ENCODE assay signal across 9 mouse cellular contexts in the genomic region with DNA sequence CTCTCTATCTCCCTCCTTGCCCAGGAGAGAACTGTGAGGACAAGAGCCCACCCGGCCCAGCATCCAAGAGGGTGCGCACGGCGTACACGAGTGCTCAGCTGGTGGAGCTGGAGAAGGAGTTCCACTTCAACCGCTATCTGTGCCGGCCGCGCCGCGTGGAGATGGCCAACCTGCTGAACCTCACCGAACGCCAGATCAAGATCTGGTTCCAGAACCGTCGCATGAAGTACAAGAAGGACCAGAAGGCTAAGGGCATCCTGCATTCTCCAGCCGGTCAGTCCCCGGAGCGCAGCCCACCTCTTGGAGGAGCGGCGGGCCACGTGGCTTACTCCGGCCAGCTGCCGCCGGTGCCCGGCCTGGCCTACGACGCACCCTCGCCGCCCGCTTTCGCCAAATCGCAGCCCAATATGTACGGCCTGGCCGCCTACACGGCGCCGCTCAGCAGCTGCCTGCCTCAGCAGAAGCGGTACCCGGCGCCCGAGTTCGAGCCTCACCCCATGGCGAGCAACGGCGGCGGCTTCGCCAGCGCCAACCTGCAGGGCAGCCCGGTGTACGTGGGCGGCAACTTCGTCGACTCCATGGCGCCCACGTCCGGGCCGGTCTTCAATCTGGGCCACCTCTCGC. TPM values are rescaled to one million over a fixed set of nuclear protein-coding genes. Genes with fewer than 3 reads are reported as not detected.
DNase-seq lines count a peak whose midpoint lies in the region; ATAC-seq lines count a peak whose summit lies in the region.
"Had no signal": no experiment of that assay in that cellular context is flagged by ENCODE, and none has a peak within 500 bp of the region (broad histone marks: within the 10 kb centered on the region; RNA-seq: fewer than 3 reads in every experiment).

No protein-coding gene starts in this region.

- H3K4me3 ChIP-seq in liver, embryonic 11.5 days (ENCODE audit: low read depth, low read length), result no peak overlapping the region; the same call in 1 of the 2 replicates
- H3K4me3 ChIP-seq in embryonic facial prominence, embryonic 10.5 days, result peak overlapping the region; percentile 45
- H3K4me3 ChIP-seq in hindbrain, embryonic 15.5 days, result peak overlapping the region; percentile 32
- peak overlapping the region; percentile 36 for H3K4me3 ChIP-seq in neural tube, embryonic 13.5 days

- WGBS in liver, embryonic 11.5 days, result 4% methylated on average over 58 of the region's 58 CpGs
- under 1% methylated on average over 58 of the region's 58 CpGs for WGBS in embryonic facial prominence, embryonic 10.5 days
- WGBS in hindbrain, embryonic 15.5 days, result under 1% methylated on average over 58 of the region's 58 CpGs
- 2% methylated on average over 57 of the region's 58 CpGs for whole genome bisulfite sequencing in neural tube, embryonic 13.5 days

- no peak overlapping the region for H3K27ac ChIP-seq in liver, embryonic 11.5 days (ENCODE audit: low read depth, low read length)
- H3K27ac ChIP-seq in embryonic facial prominence, embryonic 10.5 days (replicated peaks), result peak overlapping the region; percentile 48
- peak overlapping the region; percentile 85 for H3K27ac ChIP-seq in hindbrain, embryonic 15.5 days (replicated peaks)
- peak overlapping the region; percentile 95 for H3K27ac ChIP-seq in neural tube, embryonic 13.5 days (replicated peaks)

- no peaks in the 10 kb centered on the region for H3K9me3 ChIP-seq in liver, embryonic 11.5 days (ENCODE audit: control insufficient read depth, low read length)
- H3K9me3 ChIP-seq in embryonic facial prominence, embryonic 10.5 days, result no peaks in the 10 kb centered on the region
- H3K9me3 ChIP-seq in hindbrain, embryonic 15.5 days, result no peaks in the 10 kb centered on the region
- no peaks in the 10 kb centered on the region for H3K9me3 ChIP-seq in neural tube, embryonic 13.5 days

- H3K9ac ChIP-seq in liver, embryonic 11.5 days (ENCODE audit: low read depth, low read length), result no peak overlapping the region
- peak overlapping the region; percentile 53 for H3K9ac ChIP-seq in hindbrain, embryonic 15.5 days
- H3K9ac ChIP-seq in neural tube, embryonic 13.5 days, result peak overlapping the region; percentile 81

- H3K4me2 ChIP-seq in liver, embryonic 11.5 days, result peak overlapping the region; percentile 12; the same call in 1 of the 2 replicates
- peak overlapping the region; percentile 64 for H3K4me2 ChIP-seq in hindbrain, embryonic 15.5 days
- peak overlapping the region; percentile 52 for H3K4me2 ChIP-seq in neural tube, embryonic 13.5 days

- no peak; the same call in 1 of the 2 replicates for ATAC-seq in liver, embryonic 11.5 days (replicated peaks; ENCODE audit: low FRiP score)
- ATAC-seq in hindbrain, embryonic 15.5 days (ENCODE audit: low FRiP score, low read depth), result no peak
- ATAC-seq in neural tube, embryonic 13.5 days (ENCODE audit: low read depth), result no peak

- DNase-seq in liver, embryonic 11.5 days (ENCODE audit: low spot score), result peak; percentile 38
- DNase-seq in liver, result no peak
- DNase-seq in embryonic facial prominence, embryonic 10.5 days (ENCODE audit: low spot score), result peak; percentile 62
- DNase-seq in thymus, postnatal 14 days, result no peak
- no peak for DNase-seq in frontal cortex, postnatal 25 days (ENCODE audit: low spot score in 2 of 2)
- DNase-seq: cerebellum, adult 11-12 months had no signal

- peaks cover 98% of the 10 kb centered on the region for H3K27me3 ChIP-seq in liver, embryonic 11.5 days (replicated peaks; ENCODE audit: control insufficient read depth, insufficient read depth, low read length)
- H3K27me3 ChIP-seq in embryonic facial prominence, embryonic 10.5 days (replicated peaks; ENCODE audit: low read depth, poor library complexity, severe bottlenecking), result peaks cover 100% of the 10 kb centered on the region
- H3K27me3 ChIP-seq in hindbrain, embryonic 15.5 days, result peaks cover 44% of the 10 kb centered on the region
- H3K27me3 ChIP-seq in neural tube, embryonic 13.5 days, result no peaks in the 10 kb centered on the region

- no peaks in the 10 kb centered on the region for H3K36me3 ChIP-seq in liver, embryonic 11.5 days (ENCODE audit: control insufficient read depth, insufficient read depth, low read length)
- H3K36me3 ChIP-seq in embryonic facial prominence, embryonic 10.5 days (replicated peaks), result no peaks in the 10 kb centered on the region
- no peaks in the 10 kb centered on the region for H3K36me3 ChIP-seq in hindbrain, embryonic 15.5 days
- H3K36me3 ChIP-seq in neural tube, embryonic 13.5 days, result peaks cover 27% of the 10 kb centered on the region

- 0 out of 2 replicates have a peak, but pooled peaks cover 4% of the 10 kb centered on the region for H3K4me1 ChIP-seq in liver, embryonic 11.5 days (replicated peaks; ENCODE audit: control insufficient read depth, insufficient read depth, low read length)
- peaks cover 19% of the 10 kb centered on the region for H3K4me1 ChIP-seq in embryonic facial prominence, embryonic 10.5 days
- peaks cover 35% of the 10 kb centered on the region for H3K4me1 ChIP-seq in hindbrain, embryonic 15.5 days (replicated peaks)
- H3K4me1 ChIP-seq in neural tube, embryonic 13.5 days (replicated peaks), result peaks cover 90% of the 10 kb centered on the region

RNA-seq across cellular contexts. Expression of a gene that starts 16.4 kb away (rescaled TPM):
- polyA plus RNA-seq in liver, embryonic 11.5 days (2014; fragmentation: Nextera tagmentation; extraction: Ambion mirVana), result 0.11 TPM in 1 of 2 replicates, not detected in the other
- 0.20 and 0.39 TPM in 2 replicates for polyA plus RNA-seq in embryonic facial prominence, embryonic 10.5 days (2016; fragmentation: Nextera tagmentation; extraction: Ambion mirVana)
- polyA plus RNA-seq in hindbrain, embryonic 15.5 days (2015; fragmentation: Nextera tagmentation; extraction: Ambion mirVana), result 1.2 and 2.4 TPM in 2 replicates
- 6.4 and 9.0 TPM in 2 replicates for polyA plus RNA-seq in neural tube, embryonic 13.5 days (2015; fragmentation: Nextera tagmentation; extraction: Ambion mirVana)
- polyA plus RNA-seq: spleen, adult 2 months had no signal

RNA-seq across cellular contexts. Expression of a gene that starts 19.9 kb away (rescaled TPM):
- polyA plus RNA-seq in liver, embryonic 11.5 days (2014; fragmentation: Nextera tagmentation; extraction: Ambion mirVana), result not detected in 2 replicates
- polyA plus RNA-seq in embryonic facial prominence, embryonic 10.5 days (2016; fragmentation: Nextera tagmentation; extraction: Ambion mirVana), result not detected in 2 replicates
- 0.87 and 1.6 TPM in 2 replicates for polyA plus RNA-seq in hindbrain, embryonic 15.5 days (2015; fragmentation: Nextera tagmentation; extraction: Ambion mirVana)
- polyA plus RNA-seq in neural tube, embryonic 13.5 days (2015; fragmentation: Nextera tagmentation; extraction: Ambion mirVana), result 2.2 and 2.4 TPM in 2 replicates
- polyA plus RNA-seq: spleen, adult 2 months had no signal

RNA-seq across cellular contexts. Expression of a gene that starts 34.7 kb away (rescaled TPM):
- 0.14 and 0.18 TPM in 2 replicates for polyA plus RNA-seq in liver, embryonic 11.5 days (2014; fragmentation: Nextera tagmentation; extraction: Ambion mirVana)
- polyA plus RNA-seq in embryonic facial prominence, embryonic 10.5 days (2016; fragmentation: Nextera tagmentation; extraction: Ambion mirVana), result not detected in 2 replicates
- 2.7 and 3.3 TPM in 2 replicates for polyA plus RNA-seq in hindbrain, embryonic 15.5 days (2015; fragmentation: Nextera tagmentation; extraction: Ambion mirVana)
- 6.9 and 7.2 TPM in 2 replicates for polyA plus RNA-seq in neural tube, embryonic 13.5 days (2015; fragmentation: Nextera tagmentation; extraction: Ambion mirVana)

RNA-seq across cellular contexts. Expression of a gene that starts 34.7 kb away (rescaled TPM):
- polyA plus RNA-seq in liver, embryonic 11.5 days (2014; fragmentation: Nextera tagmentation; extraction: Ambion mirVana), result 0.47 and 0.87 TPM in 2 replicates
- polyA plus RNA-seq in embryonic facial prominence, embryonic 10.5 days (2016; fragmentation: Nextera tagmentation; extraction: Ambion mirVana), result 1.7 and 6.9 TPM in 2 replicates
- polyA plus RNA-seq in hindbrain, embryonic 15.5 days (2015; fragmentation: Nextera tagmentation; extraction: Ambion mirVana), result 49.4 and 51.8 TPM in 2 replicates
- 24.2 and 33.8 TPM in 2 replicates for polyA plus RNA-seq in neural tube, embryonic 13.5 days (2015; fragmentation: Nextera tagmentation; extraction: Ambion mirVana)
- polyA plus RNA-seq: spleen, adult 2 months had no signal

RNA-seq across cellular contexts. Expression of a gene that starts 42.0 kb away (rescaled TPM):
- polyA plus RNA-seq in liver, embryonic 11.5 days (2014; fragmentation: Nextera tagmentation; extraction: Ambion mirVana), result 0.82 and 1.2 TPM in 2 replicates
- polyA plus RNA-seq in embryonic facial prominence, embryonic 10.5 days (2016; fragmentation: Nextera tagmentation; extraction: Ambion mirVana), result not detected in 2 replicates
- polyA plus RNA-seq in hindbrain, embryonic 15.5 days (2015; fragmentation: Nextera tagmentation; extraction: Ambion mirVana), result 0.73 and 1.3 TPM in 2 replicates
- 17.4 and 22.8 TPM in 2 replicates for polyA plus RNA-seq in neural tube, embryonic 13.5 days (2015; fragmentation: Nextera tagmentation; extraction: Ambion mirVana)

Comparison
In these comparisons a context has a peak if more than half of its experiments do, and no peak if none do; other contexts are left out.
1. DNase-seq: peak in liver, embryonic 11.5 days (single experiment) and embryonic facial prominence, embryonic 10.5 days (single experiment); none in liver (single experiment), thymus, postnatal 14 days (single experiment) and frontal cortex, postnatal 25 days (0 of 2).
2. H3K4me2 ChIP-seq: peak in every context shown above with its lines; median percentile 64 in hindbrain, embryonic 15.5 days; 52 in neural tube, embryonic 13.5 days; 12 in liver, embryonic 11.5 days.